Mouse (Mus musculus) liver, embryonic 14.5 days (tissue): ENCODE measurements around the gene Myo9b.
A peak's percentile ranks its signal among the peaks of the same experiment; 100 is the strongest.

Experiments used
- CTCF ChIP-seq: IDR thresholded peaks from 2 replicates; pipeline ENCODE4 v1.5.1; 2016; ENCODE audit warnings: antibody characterized with exemption, low read depth, control low read depth
- EP300 ChIP-seq: IDR thresholded peaks from 2 replicates; pipeline ENCODE4 v1.6.1; 2016; ENCODE audit warnings: antibody characterized with exemption, low read depth

DNA sequence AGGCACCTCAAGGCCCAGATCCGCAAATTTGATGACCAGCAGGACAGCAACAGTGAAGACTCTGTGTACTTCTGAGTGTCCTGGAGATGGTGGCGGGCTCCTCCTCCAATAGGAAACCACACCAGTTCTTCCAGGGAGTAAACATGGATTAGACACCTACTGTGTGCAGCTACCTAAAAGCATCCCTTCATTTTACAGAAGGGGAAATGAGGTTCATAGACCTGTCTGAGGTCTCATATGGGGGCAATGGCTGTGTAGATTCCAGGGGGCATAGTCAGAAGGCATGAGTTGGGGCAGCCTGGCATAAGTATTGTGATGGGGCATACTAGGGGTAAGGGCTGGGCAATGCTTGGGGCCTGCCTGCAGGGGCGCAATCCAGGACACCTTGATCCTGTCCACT is 100.5 kb downstream of the Myo9b start:
- 0 out of 2 replicates have a peak, but pooled peaks have one; percentile 15 for TF ChIP-seq CTCF
- TF ChIP-seq EP300: no peak
